In the genomic region with DNA sequence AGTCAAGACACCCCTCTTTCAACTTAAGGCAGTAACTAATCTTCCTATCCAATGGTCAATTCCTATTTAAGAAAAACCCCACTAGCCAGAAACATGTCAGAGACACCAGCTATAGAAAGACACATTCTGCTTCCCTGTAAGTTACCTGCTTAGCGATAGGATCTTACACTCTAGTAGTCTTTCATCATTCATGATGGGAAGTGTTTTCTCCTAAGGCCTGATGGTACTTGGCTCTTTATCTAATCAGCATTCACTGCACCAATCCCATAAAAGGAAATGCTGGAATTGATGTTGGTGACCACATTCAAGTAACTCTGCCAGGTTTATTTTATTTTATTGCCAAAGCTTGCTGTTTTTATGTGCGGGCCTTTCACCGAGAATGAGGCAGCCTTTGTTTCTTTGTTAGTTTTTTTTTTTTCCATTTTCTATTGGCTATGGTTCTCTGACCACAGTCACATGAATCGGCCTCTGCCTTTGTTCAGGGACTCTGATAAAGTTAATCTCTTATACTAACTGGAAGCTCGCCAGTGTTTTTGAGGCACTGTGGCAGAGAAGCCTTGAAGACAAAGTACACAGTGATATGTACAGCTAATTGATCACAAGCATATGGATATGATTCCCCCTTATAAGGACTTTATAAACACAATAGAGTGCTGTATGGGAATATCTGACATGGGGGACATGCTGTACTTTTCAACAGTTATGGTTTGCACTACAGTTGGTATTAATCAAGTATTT, we compare ENCODE assay signal across 22 mouse cellular contexts.
DNase-seq lines count a peak whose midpoint lies in the region; ATAC-seq and TF ChIP-seq lines count a peak whose summit lies in the region.
"Had no signal": no experiment of that assay in that cellular context is flagged by ENCODE, and none has a peak within 500 bp of the region (broad histone marks: within the 10 kb centered on the region; RNA-seq: fewer than 3 reads in every experiment).

No protein-coding gene starts in this region.

- no peaks in the 10 kb centered on the region for H3K36me3 ChIP-seq in forebrain, embryonic 13.5 days (ENCODE audit: poor library complexity, severe bottlenecking)
- H3K36me3 ChIP-seq in forebrain, embryonic 12.5 days (replicated peaks) = no peaks in the 10 kb centered on the region
- H3K36me3 ChIP-seq in lung, embryonic 14.5 days (ENCODE audit: insufficient read depth) = no peaks in the 10 kb centered on the region
- H3K36me3 ChIP-seq in hindbrain, embryonic 10.5 days = no peaks in the 10 kb centered on the region
- no peaks in the 10 kb centered on the region for H3K36me3 ChIP-seq in kidney, adult 2 months (ENCODE audit: control insufficient read depth, insufficient read depth, low read length)
- H3K36me3 ChIP-seq: embryonic facial prominence, embryonic 13.5 days; heart, embryonic 10.5 days; limb, embryonic 13.5 days; liver, embryonic 13.5 days; lung, embryonic 15.5 days; midbrain, embryonic 13.5 days; neural tube, embryonic 13.5 days had no signal

- H3K9me3 ChIP-seq in forebrain, embryonic 13.5 days (replicated peaks) = no peaks in the 10 kb centered on the region
- H3K9me3 ChIP-seq in forebrain, embryonic 12.5 days = no peaks in the 10 kb centered on the region
- no peaks in the 10 kb centered on the region for H3K9me3 ChIP-seq in lung, embryonic 14.5 days (ENCODE audit: low read depth, low read length)
- 0 out of 2 replicates have a peak, but pooled peaks cover 3% of the 10 kb centered on the region for H3K9me3 ChIP-seq in hindbrain, embryonic 10.5 days
- H3K9me3 ChIP-seq: embryonic facial prominence, embryonic 13.5 days; heart, embryonic 10.5 days; limb, embryonic 13.5 days; liver, embryonic 13.5 days; lung, embryonic 15.5 days; midbrain, embryonic 13.5 days; neural tube, embryonic 13.5 days had no signal

- no peaks in the 10 kb centered on the region for H3K27me3 ChIP-seq in forebrain, embryonic 13.5 days
- H3K27me3 ChIP-seq in forebrain, embryonic 12.5 days = no peaks in the 10 kb centered on the region
- H3K27me3 ChIP-seq in lung, embryonic 14.5 days (ENCODE audit: insufficient read depth, low read length) = no peaks in the 10 kb centered on the region
- H3K27me3 ChIP-seq in hindbrain, embryonic 10.5 days (ENCODE audit: insufficient read depth, poor library complexity, severe bottlenecking) = no peaks in the 10 kb centered on the region
- H3K27me3 ChIP-seq in kidney, adult 2 months (replicated peaks; ENCODE audit: control insufficient read depth, insufficient read depth, low read length) = no peaks in the 10 kb centered on the region
- H3K27me3 ChIP-seq: embryonic facial prominence, embryonic 13.5 days; limb, embryonic 13.5 days; liver, embryonic 13.5 days; lung, embryonic 15.5 days; midbrain, embryonic 13.5 days; neural tube, embryonic 13.5 days had no signal

- H3K4me1 ChIP-seq in forebrain, embryonic 13.5 days = no peaks in the 10 kb centered on the region
- H3K4me1 ChIP-seq in forebrain, embryonic 12.5 days = no peaks in the 10 kb centered on the region
- no peaks in the 10 kb centered on the region for H3K4me1 ChIP-seq in lung, embryonic 14.5 days (ENCODE audit: insufficient read depth)
- H3K4me1 ChIP-seq in hindbrain, embryonic 10.5 days (replicated peaks) = no peaks in the 10 kb centered on the region
- H3K4me1 ChIP-seq in kidney, adult 2 months (ENCODE audit: control insufficient read depth, insufficient read depth, low read length) = no peaks in the 10 kb centered on the region
- H3K4me1 ChIP-seq: embryonic facial prominence, embryonic 13.5 days; heart, embryonic 10.5 days; limb, embryonic 13.5 days; liver, embryonic 13.5 days; lung, embryonic 15.5 days; midbrain, embryonic 13.5 days; neural tube, embryonic 13.5 days had no signal

- no peak overlapping the region for H3K27ac ChIP-seq in forebrain, embryonic 13.5 days
- H3K27ac ChIP-seq in forebrain, embryonic 12.5 days = no peak overlapping the region
- H3K27ac ChIP-seq in lung, embryonic 14.5 days (ENCODE audit: low read depth) = no peak overlapping the region
- no peak overlapping the region for H3K27ac ChIP-seq in hindbrain, embryonic 10.5 days
- H3K27ac ChIP-seq in kidney, adult 2 months (ENCODE audit: insufficient read depth, low read depth, low read length) = no peak overlapping the region
- H3K27ac ChIP-seq: embryonic facial prominence, embryonic 13.5 days; heart, embryonic 10.5 days; hindbrain, embryonic 14.5 days; limb, embryonic 13.5 days; liver, embryonic 13.5 days; lung, embryonic 15.5 days; midbrain, embryonic 13.5 days; neural tube, embryonic 13.5 days had no signal

- H3K4me3 ChIP-seq in forebrain, embryonic 13.5 days = no peak overlapping the region
- no peak overlapping the region for H3K4me3 ChIP-seq in forebrain, embryonic 12.5 days (replicated peaks)
- H3K4me3 ChIP-seq in lung, embryonic 14.5 days (ENCODE audit: low read depth, low read length) = no peak overlapping the region
- H3K4me3 ChIP-seq in hindbrain, embryonic 10.5 days = no peak overlapping the region
- H3K4me3 ChIP-seq in kidney, adult 2 months (ENCODE audit: insufficient read depth, low read depth, low read length) = no peak overlapping the region
- H3K4me3 ChIP-seq: embryonic facial prominence, embryonic 13.5 days; heart, embryonic 10.5 days; limb, embryonic 13.5 days; liver, embryonic 13.5 days; lung, embryonic 15.5 days; midbrain, embryonic 13.5 days; neural tube, embryonic 13.5 days had no signal

- no peak for TF ChIP-seq POLR2A in kidney, adult 2 months (IDR thresholded peaks at IDR 0.05; ENCODE audit: low read depth, low read length)

- H3K9ac ChIP-seq in forebrain, embryonic 13.5 days = no peak overlapping the region
- no peak overlapping the region for H3K9ac ChIP-seq in forebrain, embryonic 12.5 days
- H3K9ac ChIP-seq in lung, embryonic 14.5 days = no peak overlapping the region
- H3K9ac ChIP-seq: embryonic facial prominence, embryonic 13.5 days; hindbrain, embryonic 14.5 days; limb, embryonic 13.5 days; liver, embryonic 13.5 days; lung, embryonic 15.5 days; midbrain, embryonic 13.5 days; neural tube, embryonic 13.5 days had no signal

- TF ChIP-seq CTCF in lung, embryonic 14.5 days (IDR thresholded peaks at IDR 0.05; ENCODE audit: low read depth) = no peak
- TF ChIP-seq CTCF in kidney, adult 2 months (conservative IDR thresholded peaks at IDR 0.05; ENCODE audit: insufficient read depth, insufficient read length, low read depth, low read length) = no peak

- no peak overlapping the region for H3K4me2 ChIP-seq in forebrain, embryonic 13.5 days
- no peak overlapping the region for H3K4me2 ChIP-seq in forebrain, embryonic 12.5 days
- no peak overlapping the region for H3K4me2 ChIP-seq in lung, embryonic 14.5 days
- H3K4me2 ChIP-seq: embryonic facial prominence, embryonic 13.5 days; hindbrain, embryonic 14.5 days; limb, embryonic 13.5 days; liver, embryonic 13.5 days; lung, embryonic 15.5 days; midbrain, embryonic 13.5 days; neural tube, embryonic 13.5 days had no signal

- peak; percentile 54 for DNase-seq in lung, embryonic 14.5 days
- no peak for DNase-seq in lung, postnatal 10 days
- DNase-seq in large intestine, adult 2 months (ENCODE audit: low read depth, low spot score) = peak; percentile 3
- DNase-seq in hindbrain, embryonic 10.5 days (ENCODE audit: low spot score) = no peak
- no peak for DNase-seq in kidney, adult 2 months
- DNase-seq: adrenal gland, postnatal 14 days; cerebellum, adult 11 months; gastrocnemius, postnatal 36 days; kidney, adult 18-20 months; kidney, postnatal 10 days; liver, embryonic 13.5 days; thymus, postnatal 14 days had no signal

- WGBS in forebrain, embryonic 13.5 days = 50% methylated on average over 5 of the region's 5 CpGs
- 68% methylated on average over 5 of the region's 5 CpGs for WGBS in forebrain, embryonic 12.5 days
- 52% methylated on average over 5 of the region's 5 CpGs for WGBS in lung, embryonic 14.5 days
- 18% methylated on average over 5 of the region's 5 CpGs for WGBS in large intestine, adult 2 months
- WGBS in hindbrain, embryonic 10.5 days = 80% methylated on average over 5 of the region's 5 CpGs
- WGBS in kidney, adult 2 months = 66% methylated on average over 5 of the region's 5 CpGs

- ATAC-seq in forebrain, embryonic 13.5 days = peak; percentile 21; the same call in 1 of the 2 replicates
- ATAC-seq in forebrain, embryonic 12.5 days (ENCODE audit: low FRiP score) = no peak
- peak; percentile 44; the same call in 1 of the 2 replicates for ATAC-seq in lung, embryonic 14.5 days (ENCODE audit: insufficient read depth)
- ATAC-seq: CD4-positive, CD25-positive, alpha-beta regulatory T cell, adult 4 months; midbrain, embryonic 13.5 days had no signal

Comparison
In these comparisons a context has a peak if more than half of its experiments do, and no peak if none do; other contexts are left out.
1. DNase-seq: peak in lung, embryonic 14.5 days (single experiment) and large intestine, adult 2 months (single experiment); none in lung, postnatal 10 days (single experiment), hindbrain, embryonic 10.5 days (single experiment) and kidney, adult 2 months (single experiment).